Mouse (Mus musculus): ENCODE results near the gene Taf7l. TPM values are rescaled to one million over a fixed set of nuclear protein-coding genes. Genes with fewer than 3 reads are reported as not detected.

Gene Taf7l
- polyA plus RNA-seq (2014; fragmentation: Nextera tagmentation; extraction: Ambion mirVana) = 0.37 TPM in 1 of 2 replicates, not detected in the other

DNA sequence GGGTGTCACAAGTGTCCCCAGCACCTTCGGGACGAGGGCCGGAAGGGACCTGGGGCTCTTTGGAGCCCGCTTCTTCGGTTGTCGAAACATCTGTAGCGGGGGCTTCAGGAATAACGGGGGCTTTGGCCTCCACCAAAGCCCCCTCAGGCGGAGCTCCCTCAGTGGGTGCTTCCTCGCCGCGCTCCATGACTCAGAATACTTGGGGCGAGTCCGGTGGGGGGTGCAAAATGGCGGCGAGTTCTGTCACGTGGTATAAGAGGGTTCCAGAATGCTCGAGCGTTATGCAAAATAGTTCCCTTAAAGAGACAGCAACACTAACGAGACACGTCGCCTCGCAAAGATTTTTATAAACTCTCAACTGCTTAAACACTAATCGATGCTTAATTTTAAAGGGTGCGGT lies at the start of gene Taf7l:
Gene Taf7l (minus strand): TSS at position 201 of the 400 bp plus-strand sequence.
- no peak within 1 kb of the TSS for H3K9ac ChIP-seq
- no peak for ATAC-seq (ENCODE audit: low FRiP score)
- H3K4me2 ChIP-seq (replicated peaks) = no peak within 1 kb of the TSS
- H3K27me3 ChIP-seq (ENCODE audit: control insufficient read depth, insufficient read depth, low read length) = no peaks in the 10 kb centered on the region
- no peaks in the 10 kb centered on the region for H3K36me3 ChIP-seq (replicated peaks; ENCODE audit: control insufficient read depth, insufficient read depth)
- 0 out of 2 replicates have a peak, but pooled peaks cover 8% of the 10 kb centered on the region for H3K9me3 ChIP-seq (ENCODE audit: control insufficient read depth, low read length)
- no peak within 1 kb of the TSS for H3K27ac ChIP-seq
- no peak within 1 kb of the TSS for H3K4me3 ChIP-seq (replicated peaks; ENCODE audit: low read length)
- WGBS = 90% methylated on average over 25 of the region's 25 CpGs
- DNase-seq (ENCODE audit: low spot score) = no peak
- H3K4me1 ChIP-seq (replicated peaks; ENCODE audit: control insufficient read depth, insufficient read depth, low read length) = no peaks in the 10 kb centered on the region

GRCm38 (mm10) chrX:134525260-134525659 lies 49.0 kb upstream of the Taf7l start:
- ATAC-seq (ENCODE audit: low FRiP score) (no peak), DNase-seq (ENCODE audit: low spot score) (no peak)
- Histone ChIP-seq H3K4me2 (replicated peaks) (no peak overlapping the region), H3K27ac (no peak overlapping the region), H3K36me3 (replicated peaks; ENCODE audit: control insufficient read depth, insufficient read depth) (no peaks in the 10 kb centered on the region), H3K4me3 (replicated peaks; ENCODE audit: low read length) (no peak overlapping the region), H3K27me3 (ENCODE audit: control insufficient read depth, insufficient read depth, low read length) (no peaks in the 10 kb centered on the region), H3K4me1 (replicated peaks; ENCODE audit: control insufficient read depth, insufficient read depth, low read length) (no peaks in the 10 kb centered on the region), H3K9me3 (ENCODE audit: control insufficient read depth, low read length) (no peaks in the 10 kb centered on the region), H3K9ac (no peak overlapping the region)
- WGBS = 82% methylated on average over 4 of the region's 4 CpGs

DNA sequence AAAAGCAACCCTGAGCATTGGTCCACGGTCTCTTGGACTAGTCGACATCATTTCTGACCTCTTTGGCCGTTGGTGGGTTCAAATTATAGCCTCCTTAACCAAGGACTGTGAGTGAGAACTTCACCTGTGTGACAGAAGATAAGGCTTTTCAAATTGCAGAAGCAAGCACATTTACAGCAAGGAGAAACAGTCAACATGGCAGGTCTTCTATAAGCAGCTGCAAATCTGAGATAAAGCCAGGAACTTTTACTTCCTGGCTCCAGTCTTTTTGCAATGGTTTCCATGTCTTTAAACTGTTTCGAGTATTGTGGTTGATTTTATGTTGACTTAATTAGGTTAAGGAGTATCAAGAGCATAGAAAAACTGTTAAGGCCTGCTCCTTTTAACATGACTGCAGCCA lies 47.5 kb upstream of the Taf7l start:
- Histone ChIP-seq H3K4me1 (replicated peaks; ENCODE audit: control insufficient read depth, insufficient read depth, low read length) (no peaks in the 10 kb centered on the region), H3K36me3 (replicated peaks; ENCODE audit: control insufficient read depth, insufficient read depth) (no peaks in the 10 kb centered on the region), H3K27me3 (ENCODE audit: control insufficient read depth, insufficient read depth, low read length) (no peaks in the 10 kb centered on the region), H3K27ac (no peak overlapping the region), H3K9ac (no peak overlapping the region), H3K4me3 (replicated peaks; ENCODE audit: low read length) (no peak overlapping the region), H3K9me3 (ENCODE audit: control insufficient read depth, low read length) (no peaks in the 10 kb centered on the region), H3K4me2 (replicated peaks) (no peak overlapping the region)
- DNase-seq (ENCODE audit: low spot score) (no peak), ATAC-seq (ENCODE audit: low FRiP score) (no peak)
- WGBS = 80% methylated on average over 4 of the region's 4 CpGs

GRCm38 (mm10) chrX:134509473-134509872 lies 33.2 kb upstream of the Taf7l start:
- no peak for ATAC-seq (ENCODE audit: low FRiP score)
- Histone ChIP-seq H3K4me2 (replicated peaks) (no peak overlapping the region), H3K27me3 (ENCODE audit: control insufficient read depth, insufficient read depth, low read length) (no peaks in the 10 kb centered on the region), H3K27ac (no peak overlapping the region), H3K4me3 (replicated peaks; ENCODE audit: low read length) (no peak overlapping the region), H3K9me3 (ENCODE audit: control insufficient read depth, low read length) (no peaks in the 10 kb centered on the region), H3K36me3 (replicated peaks; ENCODE audit: control insufficient read depth, insufficient read depth) (no peaks in the 10 kb centered on the region), H3K4me1 (replicated peaks; ENCODE audit: control insufficient read depth, insufficient read depth, low read length) (no peaks in the 10 kb centered on the region), H3K9ac (no peak overlapping the region)
- 40% methylated on average over 2 of the region's 2 CpGs for WGBS
- no peak for DNase-seq (ENCODE audit: low spot score)

DNA sequence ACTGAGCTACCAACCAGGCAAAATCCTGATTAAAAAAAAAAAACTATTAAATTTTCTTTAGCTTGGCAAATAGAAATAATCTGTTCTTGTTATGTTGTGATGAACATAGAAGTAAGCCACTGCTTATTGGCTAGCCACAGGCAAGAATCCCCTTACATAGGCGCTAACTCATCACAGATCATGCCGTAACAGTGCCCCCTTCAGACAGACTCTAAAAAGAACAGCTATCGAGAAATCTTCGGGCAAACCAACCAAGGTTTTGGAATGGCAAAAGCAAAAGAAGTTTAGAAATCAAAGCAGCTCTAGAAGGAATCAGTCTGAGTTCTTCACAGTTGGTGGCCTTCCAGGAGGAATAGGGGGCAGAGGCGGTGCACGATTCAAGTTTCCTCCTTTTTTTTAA lies 31.7 kb upstream of the Taf7l start:
- no peak overlapping the region for H3K4me2 ChIP-seq (replicated peaks)
- 75% methylated on average over 6 of the region's 6 CpGs for WGBS
- H3K36me3 ChIP-seq (replicated peaks; ENCODE audit: control insufficient read depth, insufficient read depth) = no peaks in the 10 kb centered on the region
- no peak overlapping the region for H3K4me3 ChIP-seq (replicated peaks; ENCODE audit: low read length)
- H3K9me3 ChIP-seq (ENCODE audit: control insufficient read depth, low read length) = no peaks in the 10 kb centered on the region
- ATAC-seq (ENCODE audit: low FRiP score) (no peak), DNase-seq (ENCODE audit: low spot score) (no peak)
- no peaks in the 10 kb centered on the region for H3K4me1 ChIP-seq (replicated peaks; ENCODE audit: control insufficient read depth, insufficient read depth, low read length)
- no peaks in the 10 kb centered on the region for H3K27me3 ChIP-seq (ENCODE audit: control insufficient read depth, insufficient read depth, low read length)
- H3K9ac ChIP-seq = no peak overlapping the region
- no peak overlapping the region for H3K27ac ChIP-seq

DNA sequence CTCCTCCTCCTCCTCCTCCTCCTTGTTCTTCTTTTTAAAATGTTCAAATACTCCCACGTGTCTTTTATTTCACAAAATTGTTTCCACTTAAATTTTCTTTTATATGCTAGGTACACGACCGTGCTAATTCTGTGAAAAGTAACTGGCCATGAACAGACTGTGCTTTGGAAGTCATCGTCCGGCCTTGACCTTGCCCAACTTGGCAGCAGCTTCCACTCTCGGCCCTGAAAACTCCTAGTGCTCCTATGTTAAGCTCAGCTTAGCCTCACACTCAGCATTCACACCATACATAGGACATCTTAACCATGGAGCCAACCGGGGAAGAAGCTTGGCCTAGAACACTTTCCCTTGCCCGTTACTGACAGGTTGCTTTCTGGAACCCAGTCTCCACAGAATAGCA lies 24.4 kb upstream of the Taf7l start:
- Histone ChIP-seq H3K4me3 (replicated peaks; ENCODE audit: low read length) (no peak overlapping the region), H3K9me3 (ENCODE audit: control insufficient read depth, low read length) (no peaks in the 10 kb centered on the region), H3K4me2 (replicated peaks) (no peak overlapping the region), H3K27me3 (ENCODE audit: control insufficient read depth, insufficient read depth, low read length) (no peaks in the 10 kb centered on the region), H3K36me3 (replicated peaks; ENCODE audit: control insufficient read depth, insufficient read depth) (no peaks in the 10 kb centered on the region), H3K4me1 (replicated peaks; ENCODE audit: control insufficient read depth, insufficient read depth, low read length) (no peaks in the 10 kb centered on the region), H3K9ac (no peak overlapping the region), H3K27ac (no peak overlapping the region)
- DNase-seq (ENCODE audit: low spot score) (no peak), ATAC-seq (ENCODE audit: low FRiP score) (no peak)
- 88% methylated on average over 8 of the region's 8 CpGs for WGBS

- Histone ChIP-seq H3K4me2 (replicated peaks) (no peak overlapping the region), H3K27ac (no peak overlapping the region), H3K4me1 (replicated peaks; ENCODE audit: control insufficient read depth, insufficient read depth, low read length) (no peaks in the 10 kb centered on the region), H3K4me3 (replicated peaks; ENCODE audit: low read length) (no peak overlapping the region), H3K9me3 (ENCODE audit: control insufficient read depth, low read length) (no peaks in the 10 kb centered on the region), H3K9ac (no peak overlapping the region), H3K36me3 (replicated peaks; ENCODE audit: control insufficient read depth, insufficient read depth) (no peaks in the 10 kb centered on the region), H3K27me3 (ENCODE audit: control insufficient read depth, insufficient read depth, low read length) (no peaks in the 10 kb centered on the region)
- ATAC-seq (ENCODE audit: low FRiP score) (no peak), DNase-seq (ENCODE audit: low spot score) (no peak)
- WGBS = 76% methylated on average over 3 of the region's 3 CpGs
These were observed 5.4 kb upstream of the Taf7l start for GRCm38 (mm10) chrX:134481720-134482119.

- no peak for DNase-seq (ENCODE audit: low spot score)
- no peaks in the 10 kb centered on the region for H3K4me1 ChIP-seq (replicated peaks; ENCODE audit: control insufficient read depth, insufficient read depth, low read length)
These were observed 1.1 kb downstream of the Taf7l start for GRCm38 (mm10) chrX:134474988-134475710.

GRCm38 (mm10) chrX:134427307-134427706 lies 49.0 kb downstream of the Taf7l start:
- no peak for DNase-seq (ENCODE audit: low spot score)
- H3K4me3 ChIP-seq (replicated peaks; ENCODE audit: low read length) = no peak overlapping the region
- no peak overlapping the region for H3K9ac ChIP-seq
- no peaks in the 10 kb centered on the region for H3K9me3 ChIP-seq (ENCODE audit: control insufficient read depth, low read length)
- H3K27me3 ChIP-seq (ENCODE audit: control insufficient read depth, insufficient read depth, low read length) = 0 out of 2 replicates have a peak, but pooled peaks cover 6% of the 10 kb centered on the region
- 66% methylated on average over 3 of the region's 3 CpGs for WGBS
- no peak overlapping the region for H3K4me2 ChIP-seq (replicated peaks)
- no peak for ATAC-seq (ENCODE audit: low FRiP score)
- H3K27ac ChIP-seq = no peak overlapping the region
- H3K36me3 ChIP-seq (replicated peaks; ENCODE audit: control insufficient read depth, insufficient read depth) = 0 out of 2 replicates have a peak, but pooled peaks cover 3% of the 10 kb centered on the region
- no peaks in the 10 kb centered on the region for H3K4me1 ChIP-seq (replicated peaks; ENCODE audit: control insufficient read depth, insufficient read depth, low read length)

More at GRCm38 (mm10) chrX:134474988-134475710, 1.1 kb downstream of the Taf7l start:
- H3K9ac ChIP-seq = no peak overlapping the region
- no peak overlapping the region for H3K4me2 ChIP-seq (replicated peaks)
- no peaks in the 10 kb centered on the region for H3K27me3 ChIP-seq (ENCODE audit: control insufficient read depth, insufficient read depth, low read length)
- no peak overlapping the region for H3K27ac ChIP-seq
- 0 out of 2 replicates have a peak, but pooled peaks cover 8% of the 10 kb centered on the region for H3K9me3 ChIP-seq (ENCODE audit: control insufficient read depth, low read length)
- no peak overlapping the region for H3K4me3 ChIP-seq (replicated peaks; ENCODE audit: low read length)
- 0 out of 2 replicates have a peak, but pooled peaks have one; percentile 60 for ATAC-seq (ENCODE audit: low FRiP score)
- 71% methylated on average over 42 of the region's 67 CpGs for WGBS
- no peaks in the 10 kb centered on the region for H3K36me3 ChIP-seq (replicated peaks; ENCODE audit: control insufficient read depth, insufficient read depth)

Data from hindbrain, embryonic 14.5 days (tissue).